Mouse (Mus musculus): ENCODE results near the gene Stard9. TPM values are rescaled to one million over a fixed set of nuclear protein-coding genes. Genes with fewer than 3 reads are reported as not detected.

The Stard9 gene
- total RNA-seq, 2 experiments from 2014 or later = 9.7 to 10.6 TPM

Other genes starting within 250 kb of the Stard9 start
- 10 to 100 TPM; 10.4 to 13.5 TPM for gene Ganc, start 225.2 kb upstream of the Stard9 start, total RNA-seq (2021)
- gene Tmem87a, start 225.0 kb upstream of the Stard9 start, total RNA-seq (2021) = 10 to 100 TPM; 33.6 to 35.2 TPM
- 1 to 10 TPM; 3.0 to 4.7 TPM for gene Capn3, start 173.1 kb upstream of the Stard9 start, total RNA-seq (2021)
- gene Zfp106, start 65.3 kb upstream of the Stard9 start, total RNA-seq (2021) = 100 to 1,000 TPM in 1 of 2 experiments, 10 to 100 TPM in 1; 83.8 to 101 TPM
- gene Snap23, start 61.5 kb upstream of the Stard9 start, total RNA-seq (2021) = 10 to 100 TPM; 16.5 to 17.4 TPM
- 10 to 100 TPM; 16.7 to 17.2 TPM for gene Haus2, start 19.7 kb upstream of the Stard9 start, total RNA-seq (2021)
- gene Lrrc57, start 19.6 kb upstream of the Stard9 start, total RNA-seq (2021) = 10 to 100 TPM; 21.1 to 26.5 TPM
- 10 to 100 TPM; 20.8 to 23.3 TPM for gene Cdan1, start 221.0 kb downstream of the Stard9 start, total RNA-seq (2021)
- 10 to 100 TPM; 66.9 TPM for gene Ttbk2, start 221.5 kb downstream of the Stard9 start, total RNA-seq (2021)

All from left cerebral cortex, postnatal 10 days (tissue).